In genomic region chr10:115770032-115770431, GRCm38 (mm10) we compare ENCODE assay signal across 35 mouse cellular contexts.
"Had no signal": no experiment of that assay in that cellular context is flagged by ENCODE, and none has a peak within 500 bp of the region (broad histone marks: within the 10 kb centered on the region; RNA-seq: fewer than 3 reads in every experiment).

No protein-coding gene starts in this region.

- H3K36me3 ChIP-seq: heart, embryonic 10.5 days; heart, embryonic 12.5 days; heart, embryonic 13.5 days; heart, embryonic 15.5 days; hindbrain, embryonic 10.5 days; hindbrain, embryonic 12.5 days; hindbrain, embryonic 13.5 days; hindbrain, embryonic 15.5 days; intestine, embryonic 15.5 days; kidney, embryonic 15.5 days had no signal

- DNase-seq: heart, postnatal 10 days; heart, postnatal 14 days; heart, postnatal 36 days; heart, postnatal 4 days; kidney, adult 11 months; kidney, adult 18-20 months; kidney, adult 2 months; kidney, adult 8-10 months; kidney, adult 9 months; kidney, postnatal 10 days; kidney, postnatal 14 days; kidney, postnatal 25 days; kidney, postnatal 36 days; kidney, postnatal 4 days; layer of hippocampus, adult 9-11 months; layer of hippocampus, postnatal 36 days had no signal

- H3K27ac ChIP-seq: heart, embryonic 10.5 days; heart, embryonic 13.5 days; heart, embryonic 15.5 days; hindbrain, embryonic 10.5 days; hindbrain, embryonic 12.5 days; hindbrain, embryonic 13.5 days; hindbrain, embryonic 14.5 days; hindbrain, embryonic 15.5 days; hindbrain, postnatal 0 days; intestine, embryonic 15.5 days; kidney, embryonic 15.5 days; kidney, postnatal 0 days; layer of hippocampus, adult 2 months had no signal

- H3K4me1 ChIP-seq: heart, embryonic 10.5 days; heart, embryonic 12.5 days; heart, embryonic 13.5 days; heart, embryonic 15.5 days; hindbrain, embryonic 10.5 days; hindbrain, embryonic 12.5 days; hindbrain, embryonic 13.5 days; hindbrain, embryonic 15.5 days; intestine, embryonic 15.5 days; kidney, embryonic 15.5 days had no signal

- ATAC-seq: hindbrain, embryonic 16.5 days; hindbrain, postnatal 0 days; inflammation-experienced regulatory T-cells, adult 6 months; intestine, embryonic 15.5 days; intestine, embryonic 16.5 days; intestine, postnatal 0 days had no signal

- H3K4me2 ChIP-seq: heart, embryonic 11.5 days; heart, embryonic 12.5 days; heart, embryonic 13.5 days; heart, embryonic 15.5 days; hindbrain, embryonic 12.5 days; hindbrain, embryonic 13.5 days; hindbrain, embryonic 14.5 days; hindbrain, embryonic 15.5 days; intestine, embryonic 15.5 days; kidney, embryonic 15.5 days had no signal

- H3K9ac ChIP-seq: heart, embryonic 12.5 days; heart, embryonic 13.5 days; heart, embryonic 15.5 days; hindbrain, embryonic 12.5 days; hindbrain, embryonic 13.5 days; hindbrain, embryonic 14.5 days; hindbrain, embryonic 15.5 days; intestine, embryonic 15.5 days; kidney, embryonic 15.5 days had no signal

- H3K9me3 ChIP-seq: heart, embryonic 10.5 days; heart, embryonic 12.5 days; heart, embryonic 13.5 days; heart, embryonic 15.5 days; hindbrain, embryonic 10.5 days; hindbrain, embryonic 12.5 days; hindbrain, embryonic 13.5 days; hindbrain, embryonic 15.5 days; intestine, embryonic 15.5 days; kidney, embryonic 15.5 days had no signal

- H3K4me3 ChIP-seq: heart, embryonic 10.5 days; heart, embryonic 12.5 days; heart, embryonic 13.5 days; heart, embryonic 15.5 days; hindbrain, embryonic 10.5 days; hindbrain, embryonic 12.5 days; hindbrain, embryonic 13.5 days; hindbrain, embryonic 15.5 days; intestine, embryonic 15.5 days; kidney, embryonic 15.5 days; layer of hippocampus, adult 2 months had no signal

- H3K27me3 ChIP-seq: heart, embryonic 12.5 days; heart, embryonic 13.5 days; heart, embryonic 15.5 days; hindbrain, embryonic 12.5 days; hindbrain, embryonic 13.5 days; hindbrain, embryonic 15.5 days; intestine, embryonic 15.5 days; kidney, embryonic 15.5 days had no signal
